Mouse (Mus musculus) adrenal gland, postnatal 36 days (tissue): Measurements from ENCODE around the gene Tmem107. TPM values are rescaled to one million over a fixed set of nuclear protein-coding genes. Genes with fewer than 3 reads are reported as not detected.

Experiments used
- DNase-seq, 2 experiments: peaks; one replicate each; pipeline ENCODE4 v3.0.0; 2021; ENCODE audit warnings: mixed read lengths in 1 of 2
- total RNA-seq, 2 experiments: library from RNA; stranded (reverse); gene quantifications; 2 replicates each; pipeline ENCODE4 v1.2.3; 2021

The Tmem107 gene
- total RNA-seq, 2 experiments from 2014 or later = 13.5 to 17.5 TPM

GRCm38 (mm10) chr11:69073951-69074775 is 3.6 kb downstream of the Tmem107 start:
- no peak for DNase-seq

- no peak for DNase-seq
These were observed 4.1 kb downstream of the Tmem107 start for GRCm38 (mm10) chr11:69074776-69075069.

- no peak for DNase-seq
These were observed 5.3 kb downstream of the Tmem107 start for GRCm38 (mm10) chr11:69075764-69076479.

- peak in 1 of 2 experiments; percentile 60 for DNase-seq
These were observed 6.0 kb downstream of the Tmem107 start for GRCm38 (mm10) chr11:69076572-69076971.

GRCm38 (mm10) chr11:69077316-69077715 is 6.7 kb downstream of the Tmem107 start:
- DNase-seq = no peak

- no peak for DNase-seq
These were observed 7.4 kb downstream of the Tmem107 start for GRCm38 (mm10) chr11:69078041-69078440.

- DNase-seq = no peak
These were observed 8.3 kb downstream of the Tmem107 start for GRCm38 (mm10) chr11:69078805-69079438.

GRCm38 (mm10) chr11:69080102-69080854 is 9.7 kb downstream of the Tmem107 start:
- no peak for DNase-seq

- no peak for DNase-seq
These were observed 10.2 kb downstream of the Tmem107 start for GRCm38 (mm10) chr11:69080855-69081222.

GRCm38 (mm10) chr11:69081613-69082012 is 11.0 kb downstream of the Tmem107 start:
- DNase-seq = no peak

GRCm38 (mm10) chr11:69085608-69086007 is 15.0 kb downstream of the Tmem107 start:
- DNase-seq = no peak

GRCm38 (mm10) chr11:69086390-69086789 is 15.8 kb downstream of the Tmem107 start:
- DNase-seq = no peak

GRCm38 (mm10) chr11:69087082-69087481 is 16.5 kb downstream of the Tmem107 start:
- no peak for DNase-seq

- DNase-seq = no peak
These were observed 17.0 kb downstream of the Tmem107 start for GRCm38 (mm10) chr11:69087597-69087996.

- DNase-seq = peak; percentile 92 to 97
These were observed 17.7 kb downstream of the Tmem107 start, which contains the start of gene Vamp2 for GRCm38 (mm10) chr11:69088103-69088855. TSS of gene Vamp2 (plus strand) at chr11:69088490.

- no peak for DNase-seq
These were observed 18.4 kb downstream of the Tmem107 start for GRCm38 (mm10) chr11:69088856-69089615.

- peak; percentile 54 to 55 for DNase-seq
These were observed 19.1 kb downstream of the Tmem107 start for GRCm38 (mm10) chr11:69089616-69090290.

- no peak for DNase-seq
These were observed 19.8 kb downstream of the Tmem107 start for GRCm38 (mm10) chr11:69090367-69090766.

- no peak for DNase-seq
These were observed 21.2 kb downstream of the Tmem107 start for GRCm38 (mm10) chr11:69091566-69092385.
